8 mouse cellular contexts compared by ENCODE assay signal in genomic region chr5:124445621-124446293, GRCm38 (mm10). TPM values are rescaled to one million over a fixed set of nuclear protein-coding genes. Genes with fewer than 3 reads are reported as not detected.
DNase-seq lines count a peak whose midpoint lies in the region; ATAC-seq and TF ChIP-seq lines count a peak whose summit lies in the region.

No protein-coding gene starts in this region.

- peaks cover 3% of the 10 kb centered on the region; the same call in 1 of the 2 replicates for H3K36me3 ChIP-seq in heart, adult 2 months (ENCODE audit: control insufficient read depth, insufficient read depth, low read length)
- H3K36me3 ChIP-seq in kidney, embryonic 15.5 days: peaks cover 38% of the 10 kb centered on the region

- peak overlapping the region; percentile 77 for H3K4me3 ChIP-seq in heart, adult 2 months
- peak overlapping the region; percentile 93 for H3K4me3 ChIP-seq in kidney, embryonic 15.5 days (replicated peaks)

- no peaks in the 10 kb centered on the region for H3K9me3 ChIP-seq in kidney, embryonic 15.5 days (replicated peaks)

- peak; percentile 59 for ATAC-seq in kidney, embryonic 15.5 days (replicated peaks; ENCODE audit: low FRiP score)

- peak overlapping the region; percentile 74 for H3K4me2 ChIP-seq in kidney, embryonic 15.5 days

- H3K27me3 ChIP-seq in heart, adult 2 months (ENCODE audit: control insufficient read depth, insufficient read depth, low read length): no peaks in the 10 kb centered on the region
- no peaks in the 10 kb centered on the region for H3K27me3 ChIP-seq in kidney, embryonic 15.5 days

- intact Hi-C loops in left cerebral cortex, postnatal 4 days (cut with DNase I): no loop called here
- intact Hi-C loops in heart, adult 2 months (cut with DNase I): no loop called here

- H3K9ac ChIP-seq in heart, adult 2 months (ENCODE audit: low read depth, low read length): peak overlapping the region; percentile 84
- peak overlapping the region; percentile 94 for H3K9ac ChIP-seq in kidney, embryonic 15.5 days

- no peak for TF ChIP-seq POLR2A in heart, adult 2 months (IDR thresholded peaks at IDR 0.05; ENCODE audit: insufficient read depth, low read depth, low read length)

- DNase-seq in left cerebral cortex, postnatal 4 days: peak; percentile 43
- DNase-seq in left cerebral cortex, adult 8-10 months (ENCODE audit: low spot score in 2 of 2): no peak
- DNase-seq in cerebellum, postnatal 14 days: peak; percentile 51 to 52
- peak; percentile 72 to 78 for DNase-seq in heart, adult 2 months
- DNase-seq in lung, postnatal 14 days: peak; percentile 50
- DNase-seq in spleen, postnatal 14 days (ENCODE audit: low spot score in 2 of 2): peak; percentile 46 to 53
- DNase-seq in adipocyte (ENCODE audit: low spot score): no peak

- peak overlapping the region; percentile 90 for H3K27ac ChIP-seq in heart, adult 2 months
- peak overlapping the region; percentile 88 for H3K27ac ChIP-seq in kidney, embryonic 15.5 days

- TF ChIP-seq CTCF in heart, adult 2 months (IDR thresholded peaks at IDR 0.05): no peak

- WGBS in heart, adult 2 months: 6% methylated on average over 65 of the region's 77 CpGs
- under 1% methylated on average over 46 of the region's 77 CpGs for WGBS in kidney, embryonic 15.5 days

- H3K4me1 ChIP-seq in heart, adult 2 months (ENCODE audit: control insufficient read depth, insufficient read depth, low read length): peaks cover 7% of the 10 kb centered on the region
- peaks cover 43% of the 10 kb centered on the region for H3K4me1 ChIP-seq in kidney, embryonic 15.5 days

- no peak for TF ChIP-seq EP300 in heart, adult 2 months (IDR thresholded peaks at IDR 0.05; ENCODE audit: insufficient read depth, low read depth, low read length)

- H3K79me2 ChIP-seq in heart, adult 2 months (replicated peaks; ENCODE audit: control insufficient read depth, insufficient read depth, low read length): no peaks in the 10 kb centered on the region; the same call in 1 of the 2 replicates

RNA-seq across cellular contexts. Expression of gene Kmt5a, which starts 6.0 kb away (rescaled TPM):
- 10 to 100 TPM; 45.2 to 55.7 TPM for total RNA-seq in left cerebral cortex, postnatal 4 days (2021)
- total RNA-seq in left cerebral cortex, adult 8-10 months (2022): 10 to 100 TPM; 46.3 to 56.1 (median 53.9) TPM
- 100 to 1,000 TPM; 191 to 210 TPM for total RNA-seq in heart, adult 2 months (2021)
- polyA plus RNA-seq in heart, adult 2 months (2012; rRNA removed): 136 and 162 TPM in 2 replicates
- polyA plus RNA-seq in kidney, embryonic 15.5 days (2015; fragmentation: Nextera tagmentation; extraction: Ambion mirVana): 45.5 and 49.9 TPM in 2 replicates

RNA-seq across cellular contexts. Expression of gene Sbno1, which starts 20.0 kb away (rescaled TPM):
- 100 to 1,000 TPM; 126 to 131 TPM for total RNA-seq in left cerebral cortex, postnatal 4 days (2021)
- total RNA-seq in left cerebral cortex, adult 8-10 months (2022): 100 to 1,000 TPM; 137 to 172 (median 153) TPM
- total RNA-seq in heart, adult 2 months (2021): 10 to 100 TPM; 58.8 to 62.9 TPM
- polyA plus RNA-seq in heart, adult 2 months (2012; rRNA removed): 11.3 and 18.5 TPM in 2 replicates
- 90.0 and 96.2 TPM in 2 replicates for polyA plus RNA-seq in kidney, embryonic 15.5 days (2015; fragmentation: Nextera tagmentation; extraction: Ambion mirVana)

RNA-seq across cellular contexts. Expression of gene Rilpl2, which starts 32.4 kb away (rescaled TPM):
- total RNA-seq in left cerebral cortex, postnatal 4 days (2021): 10 to 100 TPM; 19.0 to 20.5 TPM
- total RNA-seq in left cerebral cortex, adult 8-10 months (2022): 10 to 100 TPM; 13.3 to 18.3 (median 15.8) TPM
- 1 to 10 TPM; 6.8 to 9.1 TPM for total RNA-seq in heart, adult 2 months (2021)
- 6.9 and 8.4 TPM in 2 replicates for polyA plus RNA-seq in heart, adult 2 months (2012; rRNA removed)
- polyA plus RNA-seq in kidney, embryonic 15.5 days (2015; fragmentation: Nextera tagmentation; extraction: Ambion mirVana): 29.6 and 32.8 TPM in 2 replicates

RNA-seq across cellular contexts. Expression of gene Snrnp35, which starts 37.2 kb away (rescaled TPM):
- 10 to 100 TPM; 26.4 to 33.6 TPM for total RNA-seq in left cerebral cortex, postnatal 4 days (2021)
- 10 to 100 TPM; 19.0 to 29.8 (median 23.9) TPM for total RNA-seq in left cerebral cortex, adult 8-10 months (2022)
- 10 to 100 TPM; 10.5 to 14.5 TPM for total RNA-seq in heart, adult 2 months (2021)
- 2.4 and 4.5 TPM in 2 replicates for polyA plus RNA-seq in heart, adult 2 months (2012; rRNA removed)
- polyA plus RNA-seq in kidney, embryonic 15.5 days (2015; fragmentation: Nextera tagmentation; extraction: Ambion mirVana): 26.7 and 27.4 TPM in 2 replicates

Comparison
In these comparisons a context has a peak if more than half of its experiments do, and no peak if none do; other contexts are left out.
1. DNase-seq: peak in left cerebral cortex, postnatal 4 days (single experiment), cerebellum, postnatal 14 days (2 of 2), heart, adult 2 months (2 of 2), lung, postnatal 14 days (single experiment) and spleen, postnatal 14 days (2 of 2); none in left cerebral cortex, adult 8-10 months (0 of 2) and adipocyte (single experiment).